Mouse (Mus musculus) megakaryocyte-erythroid progenitor cell, adult 5 weeks (primary cell): ENCODE data around the gene 4933416C03Rik. TPM values are rescaled to one million over a fixed set of nuclear protein-coding genes. Genes with fewer than 3 reads are reported as not detected.

Experiments used
- polyA plus RNA-seq: library from polyadenylated mRNA; stranded (reverse); fragments of >175 nt; gene quantifications from 2 replicates; pipeline ENCODE4 v1.2.3, GENCODE M21; 2012

The 4933416C03Rik gene
- polyA plus RNA-seq, result not detected in 2 replicates

GRCm38 (mm10) chr10:116113867-116114474 is at the start of gene 4933416C03Rik:
Gene 4933416C03Rik (minus strand): TSS chr10:116113917.

Other genes with a start within 250 kb of the 4933416C03Rik start
- gene Ptprr, start 95.7 kb downstream of the 4933416C03Rik start, polyA plus RNA-seq, result 0.08 and 0.12 TPM in 2 replicates
- gene Ptprb, start 161.6 kb upstream of the 4933416C03Rik start, polyA plus RNA-seq, result 0.01 TPM in 1 of 2 replicates, not detected in the other